In genomic region chr8:30532862-30533500, GRCm38 (mm10) we compare ENCODE assay signal across 17 mouse cellular contexts.
DNase-seq lines count a peak whose midpoint lies in the region; ATAC-seq lines count a peak whose summit lies in the region.
"Had no signal": no experiment of that assay in that cellular context is flagged by ENCODE, and none has a peak within 500 bp of the region (broad histone marks: within the 10 kb centered on the region; RNA-seq: fewer than 3 reads in every experiment).

No protein-coding gene starts in this region.

- DNase-seq in embryonic facial prominence, embryonic 14.5 days (ENCODE audit: low spot score) = peak; percentile 19
- DNase-seq in embryonic facial prominence, embryonic 10.5 days (ENCODE audit: low spot score) = no peak
- DNase-seq in Muller cell, postnatal 12 days (ENCODE audit: inconsistent ontology term) = peak; percentile 66
- peak; percentile 22 for DNase-seq in embryo, embryonic 11 days
- DNase-seq in midbrain, embryonic 11.5 days (ENCODE audit: low spot score, missing footprints) = no peak
- DNase-seq in yolk sac, embryonic 10.5 days (ENCODE audit: low spot score) = no peak
- DNase-seq in spleen, adult 18-20 months = no peak
- DNase-seq: cerebellum, adult 8-10 months; gastrocnemius, postnatal 14 days; heart, postnatal 4 days; kidney, postnatal 36 days; right cerebral cortex, postnatal 25 days had no signal

- no peak overlapping the region for H3K27ac ChIP-seq in embryonic facial prominence, embryonic 14.5 days (replicated peaks; ENCODE audit: low read depth, low read length)
- no peak overlapping the region for H3K27ac ChIP-seq in embryonic facial prominence, embryonic 10.5 days (replicated peaks)
- H3K27ac ChIP-seq in midbrain, embryonic 11.5 days (ENCODE audit: low read depth, low read length) = no peak overlapping the region; the same call in 1 of the 2 replicates
- H3K27ac ChIP-seq in intestine, embryonic 16.5 days (ENCODE audit: low read length) = no peak overlapping the region
- H3K27ac ChIP-seq: embryonic facial prominence, embryonic 13.5 days; forebrain, embryonic 12.5 days; heart, embryonic 10.5 days; limb, embryonic 12.5 days had no signal

- no peak overlapping the region for H3K4me2 ChIP-seq in embryonic facial prominence, embryonic 14.5 days (ENCODE audit: low read depth, low read length)
- H3K4me2 ChIP-seq in midbrain, embryonic 11.5 days = no peak overlapping the region
- H3K4me2 ChIP-seq in intestine, embryonic 16.5 days (ENCODE audit: low read depth, low read length) = no peak overlapping the region
- H3K4me2 ChIP-seq: embryonic facial prominence, embryonic 13.5 days; forebrain, embryonic 12.5 days; limb, embryonic 12.5 days had no signal

- WGBS in embryonic facial prominence, embryonic 14.5 days = 47% methylated on average over 3 of the region's 3 CpGs
- WGBS in embryonic facial prominence, embryonic 10.5 days = 57% methylated on average over 3 of the region's 3 CpGs
- WGBS in midbrain, embryonic 11.5 days = 32% methylated on average over 3 of the region's 3 CpGs
- WGBS in intestine, embryonic 16.5 days = 54% methylated on average over 3 of the region's 3 CpGs

- H3K27me3 ChIP-seq in embryonic facial prominence, embryonic 14.5 days (replicated peaks; ENCODE audit: control insufficient read depth, insufficient read depth, low read length) = no peaks in the 10 kb centered on the region
- H3K27me3 ChIP-seq in embryonic facial prominence, embryonic 10.5 days (replicated peaks; ENCODE audit: low read depth, poor library complexity, severe bottlenecking) = no peaks in the 10 kb centered on the region
- no peaks in the 10 kb centered on the region for H3K27me3 ChIP-seq in midbrain, embryonic 11.5 days (ENCODE audit: control insufficient read depth, insufficient read depth, low read length)
- no peaks in the 10 kb centered on the region for H3K27me3 ChIP-seq in intestine, embryonic 16.5 days (replicated peaks; ENCODE audit: control insufficient read depth, insufficient read depth, low read length)
- H3K27me3 ChIP-seq: embryonic facial prominence, embryonic 13.5 days; forebrain, embryonic 12.5 days; limb, embryonic 12.5 days had no signal

- H3K4me1 ChIP-seq in embryonic facial prominence, embryonic 14.5 days (ENCODE audit: control insufficient read depth, insufficient read depth, low read length) = no peaks in the 10 kb centered on the region
- no peaks in the 10 kb centered on the region for H3K4me1 ChIP-seq in embryonic facial prominence, embryonic 10.5 days
- peaks cover 6% of the 10 kb centered on the region for H3K4me1 ChIP-seq in midbrain, embryonic 11.5 days (ENCODE audit: control insufficient read depth, insufficient read depth, low read length)
- no peaks in the 10 kb centered on the region for H3K4me1 ChIP-seq in intestine, embryonic 16.5 days (ENCODE audit: control insufficient read depth, insufficient read depth, low read length)
- H3K4me1 ChIP-seq: embryonic facial prominence, embryonic 13.5 days; heart, embryonic 10.5 days; limb, embryonic 12.5 days had no signal

- H3K9me3 ChIP-seq in embryonic facial prominence, embryonic 14.5 days (ENCODE audit: control insufficient read depth, low read length) = no peaks in the 10 kb centered on the region
- H3K9me3 ChIP-seq in embryonic facial prominence, embryonic 10.5 days = no peaks in the 10 kb centered on the region
- H3K9me3 ChIP-seq in midbrain, embryonic 11.5 days (ENCODE audit: control insufficient read depth, low read length) = no peaks in the 10 kb centered on the region
- H3K9me3 ChIP-seq in intestine, embryonic 16.5 days (ENCODE audit: control insufficient read depth, low read length) = no peaks in the 10 kb centered on the region
- H3K9me3 ChIP-seq: embryonic facial prominence, embryonic 13.5 days; forebrain, embryonic 12.5 days; heart, embryonic 10.5 days; limb, embryonic 12.5 days had no signal

- ATAC-seq in embryonic facial prominence, embryonic 14.5 days (ENCODE audit: low read depth) = no peak
- ATAC-seq in midbrain, embryonic 11.5 days (ENCODE audit: low FRiP score) = peak; percentile 93
- no peak for ATAC-seq in intestine, embryonic 16.5 days

- H3K9ac ChIP-seq in embryonic facial prominence, embryonic 14.5 days (ENCODE audit: low read depth, low read length) = no peak overlapping the region
- H3K9ac ChIP-seq in midbrain, embryonic 11.5 days (ENCODE audit: low read length) = no peak overlapping the region
- H3K9ac ChIP-seq in intestine, embryonic 16.5 days (ENCODE audit: low read depth, low read length) = no peak overlapping the region
- H3K9ac ChIP-seq: embryonic facial prominence, embryonic 13.5 days; forebrain, embryonic 12.5 days; limb, embryonic 12.5 days had no signal

- H3K4me3 ChIP-seq in embryonic facial prominence, embryonic 14.5 days (ENCODE audit: low read depth, low read length) = no peak overlapping the region
- no peak overlapping the region for H3K4me3 ChIP-seq in embryonic facial prominence, embryonic 10.5 days
- no peak overlapping the region for H3K4me3 ChIP-seq in midbrain, embryonic 11.5 days (ENCODE audit: low read depth, low read length)
- H3K4me3 ChIP-seq in intestine, embryonic 16.5 days (ENCODE audit: low read length) = no peak overlapping the region
- H3K4me3 ChIP-seq: embryonic facial prominence, embryonic 13.5 days; forebrain, embryonic 12.5 days; heart, embryonic 10.5 days; limb, embryonic 12.5 days had no signal

- H3K36me3 ChIP-seq in embryonic facial prominence, embryonic 14.5 days (ENCODE audit: control insufficient read depth, insufficient read depth, low read length) = no peaks in the 10 kb centered on the region
- H3K36me3 ChIP-seq in embryonic facial prominence, embryonic 10.5 days (replicated peaks) = no peaks in the 10 kb centered on the region
- no peaks in the 10 kb centered on the region for H3K36me3 ChIP-seq in midbrain, embryonic 11.5 days (ENCODE audit: control insufficient read depth, insufficient read depth, low read length)
- no peaks in the 10 kb centered on the region for H3K36me3 ChIP-seq in intestine, embryonic 16.5 days (ENCODE audit: control insufficient read depth, insufficient read depth, low read length)
- H3K36me3 ChIP-seq: embryonic facial prominence, embryonic 13.5 days; forebrain, embryonic 12.5 days; heart, embryonic 10.5 days; limb, embryonic 12.5 days had no signal

Comparison
In these comparisons a context has a peak if more than half of its experiments do, and no peak if none do; other contexts are left out.
1. DNase-seq: peak in embryonic facial prominence, embryonic 14.5 days (single experiment), Muller cell, postnatal 12 days (single experiment) and embryo, embryonic 11 days (single experiment); none in embryonic facial prominence, embryonic 10.5 days (single experiment), midbrain, embryonic 11.5 days (single experiment), yolk sac, embryonic 10.5 days (single experiment) and spleen, adult 18-20 months (0 of 2).